Mouse (Mus musculus) hindbrain, embryonic 15.5 days (tissue): ENCODE measurements around the gene Abhd2. TPM values are rescaled to one million over a fixed set of nuclear protein-coding genes. Genes with fewer than 3 reads are reported as not detected.

Source experiments
- ATAC-seq: fragments of 200-750 bp; cut with Nextera tagmentation; 2 replicates; pipeline ENCODE4 v1.8.0; 2017; ENCODE audit warnings: low read depth, moderate number of reproducible peaks, moderate TSS enrichment; ENCODE audit not compliant: low FRiP score
- H3K27ac ChIP-seq: fragments of 300-500 bp; sonication (generic); replicated peaks from 2 replicates; pipeline ENCODE4 v1.5.1; 2015; ENCODE audit warnings: mild to moderate bottlenecking, inconsistent platforms
- H3K27me3 ChIP-seq: fragments of 300-500 bp; sonication (generic); 2 replicates; pipeline ENCODE4 v1.6.1; 2015; ENCODE audit warnings: control low read depth, inconsistent platforms
- H3K36me3 ChIP-seq: fragments of 300-500 bp; sonication (generic); 2 replicates; pipeline ENCODE4 v1.6.1; 2015; ENCODE audit warnings: control low read depth, inconsistent platforms
- H3K4me1 ChIP-seq: fragments of 300-500 bp; sonication (generic); replicated peaks from 2 replicates; pipeline ENCODE4 v1.6.1; 2015; ENCODE audit warnings: control low read depth, inconsistent platforms
- H3K4me2 ChIP-seq: fragments of 300-500 bp; sonication (generic); 2 replicates; pipeline ENCODE4 v1.6.1; 2015; ENCODE audit warnings: moderate library complexity, mild to moderate bottlenecking, inconsistent platforms
- H3K4me3 ChIP-seq: fragments of 300-500 bp; sonication (generic); 2 replicates; pipeline ENCODE4 v1.5.1; 2015; ENCODE audit warnings: mild to moderate bottlenecking, inconsistent platforms
- H3K9ac ChIP-seq: fragments of 300-500 bp; sonication (generic); 2 replicates; pipeline ENCODE4 v1.6.1; 2015; ENCODE audit warnings: inconsistent platforms
- H3K9me3 ChIP-seq: fragments of 300-500 bp; sonication (generic); 2 replicates; pipeline ENCODE4 v1.6.1; 2016; ENCODE audit warnings: control low read depth, inconsistent platforms
- WGBS: fragments of 180-500 bp; shearing (Covaris S2); methylation state at CpG from one replicate; pipeline ENCODE4 v1.1.7; 2015; 5-methylcytosine and 5-hydroxymethylcytosine counted together
- polyA plus RNA-seq: library from polyadenylated mRNA; unstranded; fragments of >200 nt; fragmentation: Nextera tagmentation; extraction: Ambion mirVana; gene quantifications from 2 replicates; pipeline ENCODE4 v1.2.1, GENCODE M21; 2015

Gene Abhd2
- polyA plus RNA-seq, 1 experiment from 2014 or later: 19.8 TPM

- Histone ChIP-seq H3K27me3 (no peaks in the 10 kb centered on the region), H3K9ac (no peak overlapping the region), H3K9me3 (no peaks in the 10 kb centered on the region), H3K4me2 (no peak overlapping the region), H3K36me3 (no peaks in the 10 kb centered on the region), H3K27ac (no peak overlapping the region), H3K4me3 (no peak overlapping the region), H3K4me1 (peaks cover 20% of the 10 kb centered on the region; the same call in 1 of the 2 replicates)
- no peak for ATAC-seq
- WGBS: 72% methylated on average over 1 of the region's 1 CpGs
Observed at GRCm38 (mm10) chr7:79247408-79247807, 25.6 kb upstream of the Abhd2 start.

- H3K36me3 ChIP-seq: no peaks in the 10 kb centered on the region
- ATAC-seq: no peak
- 52% methylated on average over 7 of the region's 7 CpGs for WGBS
- no peak overlapping the region for H3K27ac ChIP-seq
- H3K27me3 ChIP-seq: no peaks in the 10 kb centered on the region
- no peak overlapping the region for H3K4me2 ChIP-seq
- no peak overlapping the region for H3K4me3 ChIP-seq
- no peaks in the 10 kb centered on the region for H3K9me3 ChIP-seq
- peaks cover 20% of the 10 kb centered on the region; the same call in 1 of the 2 replicates for H3K4me1 ChIP-seq
- H3K9ac ChIP-seq: no peak overlapping the region
Observed at GRCm38 (mm10) chr7:79247881-79248389, 25.1 kb upstream of the Abhd2 start.

GRCm38 (mm10) chr7:79249581-79249980 is 23.4 kb upstream of the Abhd2 start:
- Histone ChIP-seq H3K4me3 (no peak overlapping the region), H3K27me3 (no peaks in the 10 kb centered on the region), H3K9me3 (no peaks in the 10 kb centered on the region), H3K4me1 (peaks cover 20% of the 10 kb centered on the region; the same call in 1 of the 2 replicates), H3K36me3 (no peaks in the 10 kb centered on the region), H3K9ac (no peak overlapping the region), H3K4me2 (no peak overlapping the region), H3K27ac (no peak overlapping the region)
- ATAC-seq: no peak
- 86% methylated on average over 2 of the region's 2 CpGs for WGBS

DNA sequence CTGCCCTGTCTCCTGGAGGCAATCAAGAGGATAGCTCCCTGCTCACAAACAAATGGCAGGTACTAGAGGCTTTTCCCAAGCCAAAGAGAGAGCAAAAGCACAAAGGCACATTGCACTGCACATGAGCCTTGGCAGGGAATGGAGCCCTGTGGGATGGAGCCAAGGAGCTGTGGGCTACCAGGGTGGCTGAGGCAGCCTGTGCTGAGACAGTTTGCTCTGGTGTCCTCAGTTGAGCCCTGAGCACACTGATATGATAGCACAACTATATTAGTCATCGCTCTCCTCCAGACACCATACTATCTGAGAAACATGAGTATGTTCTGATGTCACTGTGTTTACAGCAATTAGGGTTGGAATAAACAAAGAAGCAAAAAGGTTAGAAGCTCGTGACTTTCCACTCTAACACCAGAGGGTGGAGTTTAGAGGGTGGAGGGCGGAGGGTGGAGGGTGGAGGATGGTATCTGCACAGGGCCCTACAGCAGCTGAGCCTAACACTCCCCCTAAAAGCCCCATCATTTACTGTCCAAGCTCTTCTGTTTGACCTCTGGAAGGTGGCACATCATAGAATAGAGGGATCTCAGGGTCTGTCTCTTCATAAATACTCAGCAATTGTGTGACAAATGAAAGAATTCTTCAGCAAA is 18.6 kb upstream of the Abhd2 start:
- no peak overlapping the region for H3K27ac ChIP-seq
- H3K9ac ChIP-seq: no peak overlapping the region
- H3K4me1 ChIP-seq: no peaks in the 10 kb centered on the region
- H3K27me3 ChIP-seq: no peaks in the 10 kb centered on the region
- H3K36me3 ChIP-seq: no peaks in the 10 kb centered on the region
- no peak for ATAC-seq
- 81% methylated on average over 3 of the region's 3 CpGs for WGBS
- no peak overlapping the region for H3K4me3 ChIP-seq
- H3K9me3 ChIP-seq: no peaks in the 10 kb centered on the region
- no peak overlapping the region for H3K4me2 ChIP-seq

- H3K36me3 ChIP-seq: no peaks in the 10 kb centered on the region
- no peaks in the 10 kb centered on the region for H3K9me3 ChIP-seq
- ATAC-seq: no peak
- no peaks in the 10 kb centered on the region for H3K27me3 ChIP-seq
- no peaks in the 10 kb centered on the region for H3K4me1 ChIP-seq
- H3K4me3 ChIP-seq: no peak overlapping the region
- WGBS: 88% methylated on average over 7 of the region's 7 CpGs
- H3K27ac ChIP-seq: no peak overlapping the region
- no peak overlapping the region for H3K4me2 ChIP-seq
- no peak overlapping the region for H3K9ac ChIP-seq
Observed at GRCm38 (mm10) chr7:79255350-79255749, 17.6 kb upstream of the Abhd2 start.

GRCm38 (mm10) chr7:79255752-79256151 is 17.2 kb upstream of the Abhd2 start:
- no peak for ATAC-seq
- Histone ChIP-seq H3K27me3 (no peaks in the 10 kb centered on the region), H3K27ac (no peak overlapping the region), H3K4me3 (no peak overlapping the region), H3K36me3 (no peaks in the 10 kb centered on the region), H3K9ac (no peak overlapping the region), H3K9me3 (no peaks in the 10 kb centered on the region), H3K4me2 (no peak overlapping the region), H3K4me1 (no peaks in the 10 kb centered on the region)
- whole genome bisulfite sequencing: 85% methylated on average over 10 of the region's 10 CpGs

DNA sequence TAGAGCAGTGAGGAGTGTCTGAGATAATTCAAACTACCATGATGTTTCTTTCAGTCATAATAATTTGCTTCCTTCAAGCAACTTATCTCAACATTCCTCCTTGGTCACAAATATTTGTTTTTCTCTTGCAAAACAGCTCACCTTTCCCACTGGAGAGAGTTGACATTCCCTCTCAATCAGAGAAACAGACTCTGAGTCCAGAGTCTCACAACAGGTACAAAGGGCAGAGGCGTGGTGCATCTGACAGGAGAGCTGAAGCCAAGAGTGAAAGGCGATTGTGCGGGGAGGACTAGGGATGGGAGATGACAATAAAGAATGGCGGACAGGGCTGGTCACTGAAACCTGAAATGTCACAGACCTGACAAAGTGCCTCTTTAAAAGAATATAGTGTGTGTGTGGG is 16.3 kb upstream of the Abhd2 start:
- H3K4me1 ChIP-seq: no peaks in the 10 kb centered on the region
- 90% methylated on average over 4 of the region's 4 CpGs for WGBS
- ATAC-seq: no peak
- H3K4me2 ChIP-seq: no peak overlapping the region
- H3K27me3 ChIP-seq: no peaks in the 10 kb centered on the region
- no peak overlapping the region for H3K9ac ChIP-seq
- no peak overlapping the region for H3K27ac ChIP-seq
- H3K36me3 ChIP-seq: no peaks in the 10 kb centered on the region
- H3K9me3 ChIP-seq: no peaks in the 10 kb centered on the region
- no peak overlapping the region for H3K4me3 ChIP-seq

DNA sequence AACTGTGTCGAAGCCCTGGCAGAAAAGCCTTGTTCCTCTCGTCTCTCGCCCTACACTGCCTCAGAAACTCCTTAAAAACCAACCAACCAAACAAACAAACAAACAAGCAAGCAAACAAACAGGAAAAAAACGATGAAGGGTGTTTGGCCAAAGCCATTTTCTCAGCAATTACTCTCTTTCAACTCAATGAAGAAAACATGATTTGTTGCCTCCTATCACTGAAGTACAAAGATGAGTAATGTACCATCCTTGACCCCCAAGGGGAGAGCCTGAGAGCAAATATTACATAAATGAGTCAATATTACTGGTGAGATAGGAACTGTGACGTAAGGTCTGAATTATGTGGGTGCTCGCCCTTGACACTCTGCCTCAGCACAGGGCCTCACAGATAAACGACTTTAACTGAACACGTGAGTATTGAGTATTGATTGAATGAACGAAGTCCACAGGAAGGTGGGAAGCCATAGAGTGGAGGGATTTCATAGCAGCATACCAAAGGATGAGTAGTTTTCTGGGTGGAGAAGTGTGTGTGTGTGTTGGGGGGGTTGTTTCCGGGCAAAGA is 13.9 kb upstream of the Abhd2 start:
- H3K9me3 ChIP-seq: no peaks in the 10 kb centered on the region

DNA sequence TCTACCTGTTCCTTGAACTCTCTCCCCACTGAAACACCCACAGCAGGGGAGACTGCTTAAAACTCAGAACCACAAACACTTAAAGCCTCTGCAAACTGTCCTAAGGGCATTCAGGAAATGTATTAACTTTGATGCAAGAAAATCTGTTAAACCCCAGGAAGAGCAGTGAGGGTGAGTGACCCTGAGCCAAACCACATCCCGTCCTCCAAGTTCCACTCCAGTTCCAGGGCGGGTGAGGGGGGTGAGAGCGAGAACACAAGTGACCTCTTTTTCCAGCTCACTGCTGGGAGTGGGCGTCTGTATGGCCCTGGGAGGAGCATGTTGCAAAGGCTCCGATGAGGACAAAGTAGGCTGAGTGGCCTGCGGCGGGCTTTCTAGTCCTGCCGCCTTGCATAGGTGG is 10.5 kb upstream of the Abhd2 start:
- H3K4me1 ChIP-seq: no peaks in the 10 kb centered on the region
- no peak overlapping the region for H3K4me3 ChIP-seq
- ATAC-seq: no peak
- H3K27ac ChIP-seq: no peak overlapping the region
- no peaks in the 10 kb centered on the region for H3K9me3 ChIP-seq
- H3K27me3 ChIP-seq: no peaks in the 10 kb centered on the region
- no peak overlapping the region for H3K9ac ChIP-seq
- no peaks in the 10 kb centered on the region for H3K36me3 ChIP-seq
- no peak overlapping the region for H3K4me2 ChIP-seq
- WGBS: 79% methylated on average over 8 of the region's 8 CpGs

More for the DNA sequence above, 13.9 kb upstream of the Abhd2 start:
- Histone ChIP-seq H3K36me3 (no peaks in the 10 kb centered on the region), H3K27ac (no peak overlapping the region), H3K4me1 (no peaks in the 10 kb centered on the region), H3K9ac (no peak overlapping the region), H3K4me2 (no peak overlapping the region), H3K4me3 (no peak overlapping the region), H3K27me3 (no peaks in the 10 kb centered on the region)
- WGBS: 89% methylated on average over 10 of the region's 10 CpGs
- ATAC-seq: no peak

DNA sequence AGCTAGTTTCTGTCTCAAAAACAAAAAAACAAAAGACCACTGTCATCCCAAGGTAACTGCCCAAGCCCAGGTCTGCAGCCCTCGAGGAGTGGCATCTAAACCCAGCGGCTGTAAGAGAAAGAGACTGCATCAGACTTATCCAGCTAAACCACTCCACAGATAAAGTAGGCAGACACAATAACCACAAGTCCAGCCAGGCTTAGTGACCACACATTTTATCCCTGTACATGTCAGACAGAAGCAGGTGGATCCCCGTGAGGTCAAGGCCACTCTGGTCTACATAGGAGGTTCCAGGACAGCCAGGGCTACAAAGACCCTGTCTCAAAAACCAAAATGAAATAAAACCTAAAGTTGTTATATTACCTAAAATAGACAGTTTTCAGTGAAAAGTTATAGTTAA is 9.2 kb upstream of the Abhd2 start:
- Histone ChIP-seq H3K4me2 (no peak overlapping the region), H3K27ac (no peak overlapping the region), H3K4me1 (no peaks in the 10 kb centered on the region), H3K27me3 (no peaks in the 10 kb centered on the region), H3K4me3 (no peak overlapping the region), H3K36me3 (no peaks in the 10 kb centered on the region), H3K9me3 (no peaks in the 10 kb centered on the region), H3K9ac (no peak overlapping the region)
- ATAC-seq: no peak
- 89% methylated on average over 3 of the region's 3 CpGs for WGBS

DNA sequence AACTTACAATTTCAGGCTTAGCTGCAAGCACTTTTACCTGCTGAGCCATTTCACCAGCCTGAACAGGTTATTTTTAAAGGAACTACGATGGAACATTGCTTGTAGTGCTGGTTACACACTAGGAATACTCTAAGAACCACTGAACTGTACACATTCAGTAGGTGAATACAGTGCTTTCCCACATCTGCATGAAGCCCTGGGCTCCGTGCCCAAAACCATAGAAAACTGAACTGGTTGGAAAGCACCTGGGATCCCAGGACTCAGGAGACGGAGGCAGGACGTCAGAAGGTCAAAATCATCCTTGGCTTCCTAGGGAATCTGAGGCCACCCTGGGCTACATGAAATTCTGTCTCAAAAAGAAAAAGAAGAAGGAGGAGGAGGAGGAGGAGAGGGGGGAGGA is 6.8 kb upstream of the Abhd2 start:
- Histone ChIP-seq H3K9ac (no peak overlapping the region), H3K4me2 (no peak overlapping the region), H3K36me3 (no peaks in the 10 kb centered on the region), H3K4me3 (no peak overlapping the region), H3K4me1 (no peaks in the 10 kb centered on the region), H3K9me3 (no peaks in the 10 kb centered on the region), H3K27ac (no peak overlapping the region), H3K27me3 (no peaks in the 10 kb centered on the region)
- WGBS: 60% methylated on average over 4 of the region's 4 CpGs
- no peak for ATAC-seq

DNA sequence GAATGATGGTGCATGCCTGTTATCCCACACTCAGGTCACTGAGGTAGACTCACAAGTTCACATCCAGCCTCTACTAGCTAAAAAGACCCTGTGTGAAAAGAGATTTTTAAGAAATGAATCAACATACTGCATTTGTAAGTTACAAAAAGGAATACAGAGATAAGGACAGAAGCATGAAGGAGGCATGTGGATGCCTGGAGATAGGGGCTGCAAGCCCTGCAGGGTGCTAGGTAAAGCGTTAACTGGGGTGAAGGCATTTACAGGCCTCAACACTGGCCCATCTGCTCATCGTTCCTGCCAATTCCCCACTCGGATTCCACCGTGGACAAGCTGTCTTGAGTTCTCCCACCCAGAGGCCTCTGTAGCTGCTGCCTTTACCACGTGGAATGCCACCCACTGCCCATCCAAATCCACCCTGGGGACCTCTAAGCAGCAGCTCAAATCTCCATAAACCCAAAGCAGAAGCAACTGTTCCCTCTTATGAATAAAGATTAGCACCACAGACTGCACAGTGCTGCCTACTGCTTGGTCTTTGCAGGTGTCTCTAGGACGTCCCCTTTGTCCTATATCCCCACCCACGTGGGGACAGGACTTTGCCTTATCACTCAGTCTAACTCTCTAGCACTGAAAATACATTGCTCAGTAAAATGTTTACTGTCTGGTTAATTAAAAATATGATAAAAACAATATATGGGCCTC is 5.2 kb upstream of the Abhd2 start:
- H3K36me3 ChIP-seq: no peaks in the 10 kb centered on the region
- no peak overlapping the region for H3K4me3 ChIP-seq
- H3K4me2 ChIP-seq: no peak overlapping the region
- ATAC-seq: no peak
- H3K27me3 ChIP-seq: no peaks in the 10 kb centered on the region
- no peak overlapping the region for H3K9ac ChIP-seq
- peaks cover 6% of the 10 kb centered on the region for H3K4me1 ChIP-seq
- no peak overlapping the region for H3K27ac ChIP-seq
- no peaks in the 10 kb centered on the region for H3K9me3 ChIP-seq
- 39% methylated on average over 7 of the region's 7 CpGs for WGBS
